Mouse (Mus musculus) MEL (cell line): ENCODE results near the gene 4930544D05Rik. TPM values are rescaled to one million over a fixed set of nuclear protein-coding genes. Genes with fewer than 3 reads are reported as not detected.

Source experiments
- DNase-seq: peaks from one replicate; pipeline ENCODE4 v3.0.0; 2011; ENCODE audit warnings: low read depth, low spot score
- H3K27ac ChIP-seq: 2 replicates; pipeline ENCODE4 v1.5.1; 2012; ENCODE audit warnings: low read depth, mild to moderate bottlenecking, control low read depth, low read length, moderate library complexity; ENCODE audit not compliant: control insufficient read depth
- H3K27me3 ChIP-seq, 2 experiments: fragments of 150-350 bp in 1 of 2; sonication (generic) in 1 of 2; 2 replicates each; pipeline ENCODE4 v1.6.1; 2012; ENCODE audit warnings: low read length in 2 of 2, mild to moderate bottlenecking in 2 of 2, improper control_type of control experiment in 1 of 2, moderate library complexity in 1 of 2; ENCODE audit not compliant: insufficient read depth in 2 of 2, control insufficient read depth in 1 of 2
- H3K36me3 ChIP-seq, 2 experiments: 2 replicates each; pipeline ENCODE4 v1.6.1; 2012 to 2014; ENCODE audit warnings: low read length in 2 of 2, improper control_type of control experiment in 1 of 2, inconsistent platforms in 1 of 2, mild to moderate bottlenecking in 1 of 2; ENCODE audit not compliant: insufficient read depth in 2 of 2, control insufficient read depth in 1 of 2
- H3K4me1 ChIP-seq, 2 experiments: fragments of 150-350 bp in 1 of 2; sonication (generic) in 1 of 2; 2 replicates each; pipeline ENCODE4 v1.6.1; 2012; ENCODE audit warnings: low read length in 2 of 2, improper control_type of control experiment in 1 of 2, mild to moderate bottlenecking in 1 of 2; ENCODE audit not compliant: insufficient read depth in 2 of 2, control insufficient read depth in 1 of 2
- H3K4me3 ChIP-seq, 2 experiments: fragments of 150-350 bp in 1 of 2; sonication (generic) in 1 of 2; 2 replicates each; pipeline ENCODE4 v1.5.1; 2012; ENCODE audit warnings: low read depth in 2 of 2, low read length in 2 of 2, mild to moderate bottlenecking in 2 of 2, moderate library complexity in 2 of 2, control low read depth in 1 of 2, improper control_type of control experiment in 1 of 2; ENCODE audit not compliant: control insufficient read depth in 1 of 2, insufficient read depth in 1 of 2
- H3K79me2 ChIP-seq: 2 replicates; pipeline ENCODE4 v1.6.1; 2012; ENCODE audit warnings: mild to moderate bottlenecking, low read length, moderate library complexity; ENCODE audit not compliant: control insufficient read depth, poor library complexity, insufficient read depth
- H3K9ac ChIP-seq: 2 replicates; pipeline ENCODE4 v1.6.1; 2012; ENCODE audit warnings: low read depth, mild to moderate bottlenecking, control low read depth, low read length, moderate library complexity; ENCODE audit not compliant: control insufficient read depth, poor library complexity, severe bottlenecking
- H3K9me3 ChIP-seq: fragments of 150-350 bp; sonication (generic); replicated peaks from 2 replicates; pipeline ENCODE4 v1.6.1; 2012; ENCODE audit warnings: mild to moderate bottlenecking, low read length, improper control_type of control experiment, moderate library complexity; ENCODE audit not compliant: insufficient read depth
- BHLHE40 ChIP-seq: IDR thresholded peaks from 2 replicates; pipeline ENCODE4 v1.6.1; 2012; ENCODE audit warnings: low read depth, mild to moderate bottlenecking, inconsistent platforms, low read length, improper control_type of control experiment, borderline replicate concordance
- CHD2 ChIP-seq: IDR thresholded peaks from 2 replicates; pipeline ENCODE4 v1.6.1; 2011; ENCODE audit warnings: low read length, improper control_type of control experiment
- CTCF ChIP-seq, 3 experiments: IDR thresholded peaks in 2 of 3; conservative IDR thresholded peaks in 1 of 3; 2 replicates each; pipeline ENCODE4 v1.5.1; 2011 to 2012; ENCODE audit warnings: low read length in 3 of 3, low read depth in 2 of 3, mild to moderate bottlenecking in 2 of 3, improper control_type of control experiment in 1 of 3, inconsistent platforms in 1 of 3, mixed read lengths in 1 of 3, moderate library complexity in 1 of 3; ENCODE audit not compliant: control insufficient read depth in 1 of 3, insufficient read depth in 1 of 3, poor library complexity in 1 of 3, severe bottlenecking in 1 of 3
- E2F4 ChIP-seq: IDR thresholded peaks from 2 replicates; pipeline ENCODE4 v1.6.1; 2011; ENCODE audit warnings: low read depth, low read length, improper control_type of control experiment, borderline replicate concordance
- ELF1 ChIP-seq: IDR thresholded peaks from 2 replicates; pipeline ENCODE4 v1.6.1; 2014; ENCODE audit warnings: low read depth, mild to moderate bottlenecking, inconsistent platforms, low read length, improper control_type of control experiment, moderate library complexity
- GATA1 ChIP-seq: IDR thresholded peaks from 2 replicates; pipeline ENCODE4 v1.6.1; 2011; ENCODE audit warnings: low read depth, low read length, improper control_type of control experiment
- JUND ChIP-seq: IDR thresholded peaks from 2 replicates; pipeline ENCODE4 v1.6.1; 2011; ENCODE audit warnings: low read depth, mild to moderate bottlenecking, improper control_type of control experiment, low read length
- KAT2A ChIP-seq: conservative IDR thresholded peaks from 2 replicates; pipeline ENCODE4 v1.6.1; 2012; ENCODE audit warnings: low read depth, low read length, improper control_type of control experiment, inconsistent platforms
- MAFK ChIP-seq: IDR thresholded peaks from 2 replicates; pipeline ENCODE4 v1.6.1; 2011; ENCODE audit warnings: low read depth, mild to moderate bottlenecking, low read length, improper control_type of control experiment, borderline replicate concordance
- MEF2A ChIP-seq: IDR thresholded peaks from 2 replicates; pipeline ENCODE4 v1.6.1; 2014; ENCODE audit warnings: low read depth, mild to moderate bottlenecking, inconsistent platforms, low read length, improper control_type of control experiment; ENCODE audit not compliant: poor library complexity, insufficient replicate concordance, severe bottlenecking; ENCODE audit errors: extremely low read depth
- MXI1 ChIP-seq: IDR thresholded peaks from 2 replicates; pipeline ENCODE4 v1.6.1; 2011; ENCODE audit warnings: mild to moderate bottlenecking, low read depth, low read length, improper control_type of control experiment
- NRF1 ChIP-seq: IDR thresholded peaks from 2 replicates; pipeline ENCODE4 v1.6.1; 2014; ENCODE audit warnings: low read depth, mild to moderate bottlenecking, inconsistent platforms, low read length, improper control_type of control experiment, moderate library complexity; ENCODE audit not compliant: poor library complexity, insufficient read depth, severe bottlenecking
- POLR2A ChIP-seq, 2 experiments: IDR thresholded peaks; 2 replicates each; pipeline ENCODE4 v1.6.1; 2011 to 2012; ENCODE audit warnings: low read length in 2 of 2, mild to moderate bottlenecking in 2 of 2, control low read depth in 1 of 2, improper control_type of control experiment in 1 of 2, low read depth in 1 of 2, moderate library complexity in 1 of 2; ENCODE audit not compliant: control insufficient read depth in 1 of 2, insufficient read depth in 1 of 2, poor library complexity in 1 of 2
- RAD21 ChIP-seq: IDR thresholded peaks from 2 replicates; pipeline ENCODE4 v1.6.1; 2011; ENCODE audit warnings: mild to moderate bottlenecking, low read depth, low read length, improper control_type of control experiment
- TAL1 ChIP-seq: IDR thresholded peaks from 2 replicates; pipeline ENCODE4 v1.6.1; 2012; ENCODE audit warnings: mild to moderate bottlenecking, inconsistent platforms, low read length, moderate library complexity, mixed read lengths
- TBP ChIP-seq: IDR thresholded peaks from 2 replicates; pipeline ENCODE4 v1.8.0; 2011; ENCODE audit warnings: low read depth, low read length, improper control_type of control experiment
- USF1 ChIP-seq: IDR thresholded peaks from 2 replicates; pipeline ENCODE4 v1.6.1; 2014; ENCODE audit warnings: low read depth, mild to moderate bottlenecking, inconsistent platforms, low read length, improper control_type of control experiment, moderate library complexity
- ZC3H11A ChIP-seq: IDR thresholded peaks from 2 replicates; pipeline ENCODE4 v1.6.1; 2012; ENCODE audit warnings: low read depth, mild to moderate bottlenecking, inconsistent platforms, low read length, improper control_type of control experiment
- ZNF384 ChIP-seq: IDR thresholded peaks from 2 replicates; pipeline ENCODE4 v1.6.1; 2012; ENCODE audit warnings: low read depth, mild to moderate bottlenecking, inconsistent platforms, low read length, improper control_type of control experiment
- polyA plus RNA-seq, 2 experiments: library from polyadenylated mRNA; stranded (reverse) in 1 of 2; unstranded in 1 of 2; fragments of >175 nt in 1 of 2; fragments of >200 nt in 1 of 2; gene quantifications; 2 replicates each; pipeline versions ENCODE4 v1.2.1 to v1.2.4; 2012; ENCODE audit warnings: low replicate concordance in 2 of 2, low read depth in 1 of 2; ENCODE audit not compliant: insufficient read length in 2 of 2, insufficient read depth in 1 of 2, missing spikeins in 1 of 2
- total RNA-seq: library from RNA; depleted of rRNA; stranded (reverse); fragments of 300-350 nt; gene quantifications from 2 replicates; pipeline ENCODE4 v1.2.3, GENCODE M21; 2012

Gene 4930544D05Rik
- total and polyA plus RNA-seq, 3 experiments: 0.10 TPM; not detected in 2

DNA sequence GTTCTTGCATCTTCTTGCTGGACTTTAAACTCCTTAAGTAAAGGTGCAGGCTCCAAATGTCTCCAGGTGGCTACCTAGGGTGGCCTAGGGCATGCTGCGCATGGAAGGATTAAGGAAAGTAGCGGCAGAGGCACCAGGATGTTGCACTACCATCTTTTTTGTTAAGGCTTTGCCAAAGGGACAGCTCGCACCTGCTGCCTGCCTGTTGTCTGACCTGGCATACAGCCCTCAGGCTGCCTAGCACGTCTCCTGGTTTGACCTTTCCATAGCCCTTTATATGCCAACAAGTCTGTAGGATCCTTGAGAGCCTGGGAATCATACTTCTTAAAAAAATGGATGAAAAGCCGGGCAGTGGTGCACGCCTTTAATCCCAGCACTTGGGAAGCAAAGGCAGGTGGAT is 27.4 kb downstream of the 4930544D05Rik start:
- TF ChIP-seq RAD21 (no peak), POLR2A (IDR thresholded peaks at IDR 0.05; ENCODE audit: control insufficient read depth in 1 of 2, insufficient read depth in 1 of 2, low read depth in 1 of 2, low read length in 2 of 2, poor library complexity in 1 of 2) (0 out of 4 replicates have a peak, but pooled peaks of 1 of the 2 experiments have one; percentile 29)
- no peak for DNase-seq
- no peaks in the 10 kb centered on the region for H3K9me3 ChIP-seq
- H3K27me3 ChIP-seq: no peaks in the 10 kb centered on the region
- peaks cover 0 to 35% of the 10 kb centered on the region in 2 experiments; a peak in 2 of 4 replicates for H3K36me3 ChIP-seq
- H3K9ac ChIP-seq: no peak overlapping the region
- H3K79me2 ChIP-seq: peaks cover 38% of the 10 kb centered on the region
- H3K27ac ChIP-seq: no peak overlapping the region
- no peak overlapping the region for H3K4me3 ChIP-seq
- peaks cover 4 to 43% of the 10 kb centered on the region in 2 experiments for H3K4me1 ChIP-seq

GRCm38 (mm10) chr11:70644564-70645103 is 29.0 kb downstream of the 4930544D05Rik start:
- Histone ChIP-seq H3K27me3 (no peaks in the 10 kb centered on the region), H3K4me3 (no peak overlapping the region), H3K79me2 (peaks cover 50% of the 10 kb centered on the region), H3K27ac (no peak overlapping the region), H3K9me3 (no peaks in the 10 kb centered on the region), H3K4me1 (peaks cover 6 to 41% of the 10 kb centered on the region in 2 experiments), H3K9ac (no peak overlapping the region), H3K36me3 (peaks cover 5 to 35% of the 10 kb centered on the region in 2 experiments)
- no peak for DNase-seq
- TF ChIP-seq ELF1: no peak

- Histone ChIP-seq H3K4me3 (peak overlapping the region; percentile 56 to 70), H3K4me1 (peaks cover 10 to 40% of the 10 kb centered on the region in 2 experiments), H3K27me3 (no peaks in the 10 kb centered on the region), H3K9ac (peak overlapping the region; percentile 80), H3K79me2 (peaks cover 47% of the 10 kb centered on the region), H3K27ac (no peak overlapping the region), H3K9me3 (no peaks in the 10 kb centered on the region), H3K36me3 (peaks cover 9 to 36% of the 10 kb centered on the region in 2 experiments)
- no peak for DNase-seq
- no peak for TF ChIP-seq CTCF (IDR thresholded peaks at IDR 0.05 in 2 of 3, conservative IDR thresholded peaks at IDR 0.05 in 1 of 3; ENCODE audit: control insufficient read depth in 1 of 3, insufficient read depth in 1 of 3, low read depth in 2 of 3, low read length in 3 of 3, poor library complexity in 1 of 3, severe bottlenecking in 1 of 3)
- no peak for TF ChIP-seq ZNF384
- TF ChIP-seq MEF2A: no peak
- TF ChIP-seq ZC3H11A: no peak
- TF ChIP-seq USF1: no peak
- no peak for TF ChIP-seq TBP
- TF ChIP-seq MAFK: no peak
- TF ChIP-seq CHD2: no peak
- no peak for TF ChIP-seq NRF1
- TF ChIP-seq RAD21: no peak
- no peak for TF ChIP-seq BHLHE40
- TF ChIP-seq E2F4: no peak
- TF ChIP-seq GATA1: no peak
- no peak for TF ChIP-seq MXI1
- no peak for TF ChIP-seq JUND
- no peak for TF ChIP-seq KAT2A
- TF ChIP-seq TAL1: no peak
Observed at GRCm38 (mm10) chr11:70645461-70646258, 30.0 kb downstream of the 4930544D05Rik start.
